Mouse (Mus musculus) neural tube, embryonic 14.5 days (tissue): ENCODE results near the gene Fads3. TPM values are rescaled to one million over a fixed set of nuclear protein-coding genes. Genes with fewer than 3 reads are reported as not detected.

Source experiments
- ATAC-seq: fragments of 200-750 bp; cut with Nextera tagmentation; 2 replicates; pipeline ENCODE4 v1.8.0; 2017; ENCODE audit warnings: low read depth, mild to moderate bottlenecking, moderate TSS enrichment, moderate library complexity
- H3K27ac ChIP-seq: fragments of 300-500 bp; sonication (generic); 2 replicates; pipeline ENCODE4 v1.5.1; 2014; ENCODE audit warnings: low read depth, mild to moderate bottlenecking, control low read depth, low read length, moderate library complexity, mixed read lengths
- H3K27me3 ChIP-seq: fragments of 300-500 bp; sonication (generic); 2 replicates; pipeline ENCODE4 v1.6.1; 2014; ENCODE audit warnings: low read length; ENCODE audit not compliant: control insufficient read depth, insufficient read depth
- H3K36me3 ChIP-seq: fragments of 300-500 bp; sonication (generic); 2 replicates; pipeline ENCODE4 v1.6.1; 2014; ENCODE audit warnings: low read length, mixed read lengths; ENCODE audit not compliant: control insufficient read depth, insufficient read depth
- H3K4me1 ChIP-seq: fragments of 300-500 bp; sonication (generic); 2 replicates; pipeline ENCODE4 v1.6.1; 2014; ENCODE audit warnings: low read length; ENCODE audit not compliant: control insufficient read depth, insufficient read depth
- H3K4me2 ChIP-seq: fragments of 300-500 bp; sonication (generic); 2 replicates; pipeline ENCODE4 v1.6.1; 2014; ENCODE audit warnings: mild to moderate bottlenecking, low read depth, low read length, control low read depth
- H3K4me3 ChIP-seq: fragments of 300-500 bp; sonication (generic); 2 replicates; pipeline ENCODE4 v1.5.1; 2014; ENCODE audit warnings: low read depth, low read length, control low read depth, mixed read lengths
- H3K9ac ChIP-seq: fragments of 300-500 bp; sonication (generic); replicated peaks from 2 replicates; pipeline ENCODE4 v1.6.1; 2014; ENCODE audit warnings: low read depth, mild to moderate bottlenecking, control low read depth, low read length, mixed read lengths
- H3K9me3 ChIP-seq: fragments of 300-500 bp; sonication (generic); 2 replicates; pipeline ENCODE4 v1.6.1; 2016; ENCODE audit warnings: low read length; ENCODE audit not compliant: control insufficient read depth
- WGBS: fragments of 180-500 bp; shearing (Covaris S2); extraction: QIAGEN DNeasy Blood & Tissue Kit; methylation state at CpG from one replicate; pipeline ENCODE4 v1.1.7; 2014; 5-methylcytosine and 5-hydroxymethylcytosine counted together
- polyA plus RNA-seq: library from polyadenylated mRNA; unstranded; fragments of >200 nt; fragmentation: Nextera tagmentation; extraction: Ambion mirVana; gene quantifications from 2 replicates; pipeline ENCODE4 v1.2.1, GENCODE M21; 2014

Gene Fads3
- polyA plus RNA-seq, 1 experiment from 2014 or later: 19.3 TPM

- Histone ChIP-seq H3K9me3 (no peaks in the 10 kb centered on the region), H3K27ac (no peak overlapping the region), H3K9ac (no peak overlapping the region), H3K36me3 (no peaks in the 10 kb centered on the region), H3K4me2 (no peak overlapping the region), H3K27me3 (no peaks in the 10 kb centered on the region), H3K4me1 (peaks cover 6% of the 10 kb centered on the region; the same call in 1 of the 2 replicates), H3K4me3 (no peak overlapping the region)
- 88% methylated on average over 10 of the region's 10 CpGs for WGBS
- ATAC-seq: no peak
Measured at GRCm38 (mm10) chr19:10105034-10105493, 63.7 kb downstream of the Fads3 start.

GRCm38 (mm10) chr19:10106634-10107033 lies 65.3 kb downstream of the Fads3 start:
- ATAC-seq: no peak
- no peaks in the 10 kb centered on the region for H3K9me3 ChIP-seq
- no peak overlapping the region for H3K9ac ChIP-seq
- no peaks in the 10 kb centered on the region for H3K27me3 ChIP-seq
- WGBS: 84% methylated on average over 2 of the region's 2 CpGs
- H3K4me1 ChIP-seq: peaks cover 4% of the 10 kb centered on the region; the same call in 1 of the 2 replicates
- H3K4me3 ChIP-seq: no peak overlapping the region
- no peak overlapping the region for H3K27ac ChIP-seq
- no peak overlapping the region for H3K4me2 ChIP-seq
- H3K36me3 ChIP-seq: no peaks in the 10 kb centered on the region

- no peaks in the 10 kb centered on the region for H3K27me3 ChIP-seq
- no peak overlapping the region for H3K4me3 ChIP-seq
- no peaks in the 10 kb centered on the region for H3K36me3 ChIP-seq
- no peak overlapping the region for H3K9ac ChIP-seq
- H3K27ac ChIP-seq: no peak overlapping the region
- WGBS: 90% methylated on average over 5 of the region's 5 CpGs
- no peaks in the 10 kb centered on the region for H3K9me3 ChIP-seq
- no peak for ATAC-seq
- peaks cover 4% of the 10 kb centered on the region; the same call in 1 of the 2 replicates for H3K4me1 ChIP-seq
- no peak overlapping the region for H3K4me2 ChIP-seq
Measured at GRCm38 (mm10) chr19:10107051-10107611, 65.8 kb downstream of the Fads3 start.

GRCm38 (mm10) chr19:10108129-10108528 lies 66.8 kb downstream of the Fads3 start:
- H3K27me3 ChIP-seq: no peaks in the 10 kb centered on the region
- no peaks in the 10 kb centered on the region for H3K36me3 ChIP-seq
- H3K4me1 ChIP-seq: no peaks in the 10 kb centered on the region
- H3K9me3 ChIP-seq: no peaks in the 10 kb centered on the region
- 89% methylated on average over 1 of the region's 1 CpGs for WGBS
- no peak overlapping the region for H3K9ac ChIP-seq
- no peak overlapping the region for H3K4me2 ChIP-seq
- no peak overlapping the region for H3K27ac ChIP-seq
- H3K4me3 ChIP-seq: no peak overlapping the region
- no peak for ATAC-seq

- Histone ChIP-seq H3K4me3 (no peak overlapping the region), H3K9me3 (no peaks in the 10 kb centered on the region), H3K36me3 (no peaks in the 10 kb centered on the region), H3K4me2 (no peak overlapping the region), H3K4me1 (no peaks in the 10 kb centered on the region), H3K9ac (no peak overlapping the region), H3K27ac (no peak overlapping the region), H3K27me3 (no peaks in the 10 kb centered on the region)
- WGBS: 90% methylated on average over 2 of the region's 2 CpGs
- no peak for ATAC-seq
Measured at GRCm38 (mm10) chr19:10108666-10109065, 67.3 kb downstream of the Fads3 start.

Other genes with a start within 250 kb of the Fads3 start
- not detected in 2 replicates for gene Scgb2a2, start 194.0 kb upstream of the Fads3 start, polyA plus RNA-seq
- gene Incenp, start 142.0 kb upstream of the Fads3 start, polyA plus RNA-seq: 16.2 and 16.8 TPM in 2 replicates
- gene Fth1, start 61.0 kb upstream of the Fads3 start, polyA plus RNA-seq: 1,462 and 1,732 TPM in 2 replicates
- 1.5 and 2.3 TPM in 2 replicates for gene Best1, start 39.9 kb upstream of the Fads3 start, polyA plus RNA-seq
- gene Rab3il1, start 39.9 kb upstream of the Fads3 start, polyA plus RNA-seq: 13.6 and 23.2 TPM in 2 replicates
- gene Fads2, start 60.2 kb downstream of the Fads3 start, polyA plus RNA-seq: 48.5 and 55.3 TPM in 2 replicates
- gene Fads1, start 141.3 kb downstream of the Fads3 start, polyA plus RNA-seq: 148 and 165 TPM in 2 replicates
- 331 and 349 TPM in 2 replicates for gene Tmem258, start 162.4 kb downstream of the Fads3 start, polyA plus RNA-seq
- 18.0 and 21.0 TPM in 2 replicates for gene Fen1, start 162.6 kb downstream of the Fads3 start, polyA plus RNA-seq
- 0.76 and 0.95 TPM in 2 replicates for gene Myrf, start 199.2 kb downstream of the Fads3 start, polyA plus RNA-seq